Mouse (Mus musculus) bone marrow macrophage, adult 2 months (primary cell): Measurements from ENCODE around the gene Wdr24. TPM values are rescaled to one million over a fixed set of nuclear protein-coding genes. Genes with fewer than 3 reads are reported as not detected.

Source experiments
- H3K27ac ChIP-seq: 2 replicates; pipeline ENCODE4 v1.5.1; 2012; ENCODE audit warnings: low read depth, low read length; ENCODE audit not compliant: insufficient read depth
- H3K4me1 ChIP-seq: 2 replicates; pipeline ENCODE4 v1.6.1; 2012; ENCODE audit warnings: low read length; ENCODE audit not compliant: control insufficient read depth, insufficient read depth
- H3K4me3 ChIP-seq: 2 replicates; pipeline ENCODE4 v1.5.1; 2012; ENCODE audit warnings: mild to moderate bottlenecking, low read length, moderate library complexity; ENCODE audit not compliant: insufficient read depth
- CTCF ChIP-seq: IDR thresholded peaks from 2 replicates; pipeline ENCODE4 v1.5.1; 2012; ENCODE audit warnings: low read depth, mild to moderate bottlenecking, low read length, moderate library complexity
- POLR2A ChIP-seq: IDR thresholded peaks from 2 replicates; pipeline ENCODE4 v1.6.1; 2012; ENCODE audit warnings: mild to moderate bottlenecking, low read depth, low read length, borderline replicate concordance
- polyA plus RNA-seq: library from polyadenylated mRNA; stranded (reverse); fragments of >200 nt; gene quantifications from 2 replicates; pipeline ENCODE4 v1.2.4, GENCODE M21; 2012; ENCODE audit not compliant: missing spikeins, insufficient read depth, insufficient read length

Wdr24 gene
- polyA plus RNA-seq, 1 experiment: 14.0 TPM

- TF ChIP-seq CTCF (no peak), POLR2A (no peak)
- no peak within 1 kb of the TSS for H3K4me3 ChIP-seq
- no peak within 1 kb of the TSS for H3K27ac ChIP-seq
- peaks cover 6% of the 10 kb centered on the region for H3K4me1 ChIP-seq
Measured at GRCm38 (mm10) chr17:25837076-25837410, 13.6 kb downstream of the Wdr24 start, which contains the start of gene Rhbdl1. TSS of gene Rhbdl1 (minus strand) at chr17:25837295.

- peaks cover 6% of the 10 kb centered on the region for H3K4me1 ChIP-seq
- TF ChIP-seq CTCF: no peak
- TF ChIP-seq POLR2A: no peak
- no peak overlapping the region for H3K27ac ChIP-seq
- H3K4me3 ChIP-seq: no peak overlapping the region
Measured at GRCm38 (mm10) chr17:25837533-25837932, 14.1 kb downstream of the Wdr24 start.

- Histone ChIP-seq H3K4me3 (no peak overlapping the region), H3K27ac (no peak overlapping the region), H3K4me1 (peaks cover 10% of the 10 kb centered on the region)
- TF ChIP-seq POLR2A (no peak), CTCF (no peak)
Measured at GRCm38 (mm10) chr17:25838904-25839303, 15.5 kb downstream of the Wdr24 start.

- Histone ChIP-seq H3K4me1 (peaks cover 7% of the 10 kb centered on the region), H3K4me3 (no peak overlapping the region), H3K27ac (no peak overlapping the region)
- TF ChIP-seq CTCF (no peak), POLR2A (no peak)
Measured at GRCm38 (mm10) chr17:25839455-25840235, 16.2 kb downstream of the Wdr24 start.

GRCm38 (mm10) chr17:25840519-25840918 lies 17.1 kb downstream of the Wdr24 start:
- no peak overlapping the region for H3K27ac ChIP-seq
- H3K4me1 ChIP-seq: peaks cover 10% of the 10 kb centered on the region
- TF ChIP-seq POLR2A: no peak
- TF ChIP-seq CTCF: no peak
- H3K4me3 ChIP-seq: no peak overlapping the region

- Histone ChIP-seq H3K4me1 (peaks cover 10% of the 10 kb centered on the region), H3K27ac (no peak within 1 kb of the TSS), H3K4me3 (no peak within 1 kb of the TSS)
- no peak for TF ChIP-seq CTCF
- no peak for TF ChIP-seq POLR2A
Measured at GRCm38 (mm10) chr17:25841117-25841880, 17.9 kb downstream of the Wdr24 start, which contains the start of gene Gm20683. TSS of gene Gm20683 (minus strand) at chr17:25841763.

- Histone ChIP-seq H3K4me1 (peaks cover 10% of the 10 kb centered on the region), H3K27ac (no peak overlapping the region), H3K4me3 (no peak overlapping the region)
- TF ChIP-seq POLR2A (no peak), CTCF (no peak)
Measured at GRCm38 (mm10) chr17:25842509-25842908, 19.1 kb downstream of the Wdr24 start.

GRCm38 (mm10) chr17:25843122-25843521 lies 19.7 kb downstream of the Wdr24 start:
- H3K27ac ChIP-seq: no peak overlapping the region
- TF ChIP-seq POLR2A (no peak), CTCF (no peak)
- H3K4me1 ChIP-seq: peaks cover 10% of the 10 kb centered on the region
- peak overlapping the region; percentile 79 for H3K4me3 ChIP-seq

GRCm38 (mm10) chr17:25843636-25844395 lies 20.4 kb downstream of the Wdr24 start:
- peak overlapping the region; percentile 42 for H3K27ac ChIP-seq
- H3K4me1 ChIP-seq: peaks cover 10% of the 10 kb centered on the region
- H3K4me3 ChIP-seq: peak overlapping the region; percentile 79
- TF ChIP-seq CTCF: no peak
- no peak for TF ChIP-seq POLR2A

- TF ChIP-seq POLR2A: no peak
- no peak for TF ChIP-seq CTCF
- H3K27ac ChIP-seq: peak within 1 kb of the TSS; percentile 51
- peak within 1 kb of the TSS; percentile 79 for H3K4me3 ChIP-seq
- peaks cover 10% of the 10 kb centered on the region for H3K4me1 ChIP-seq
Measured at GRCm38 (mm10) chr17:25844396-25844901, 21.0 kb downstream of the Wdr24 start, which contains the start of gene Rhot2. TSS of gene Rhot2 (minus strand) at chr17:25844851.
